Mouse (Mus musculus) embryonic facial prominence, embryonic 13.5 days (tissue): ENCODE results near the gene Eif2b3. TPM values are rescaled to one million over a fixed set of nuclear protein-coding genes. Genes with fewer than 3 reads are reported as not detected.

Experiments used
- ATAC-seq: fragments of 200-750 bp; cut with Nextera tagmentation; 2 replicates; pipeline ENCODE4 v1.8.0; 2017; ENCODE audit warnings: low read depth; ENCODE audit not compliant: insufficient number of reproducible peaks, insufficient read depth, low FRiP score, low TSS enrichment
- H3K27ac ChIP-seq: fragments of 300-500 bp; sonication (generic); 2 replicates; pipeline ENCODE4 v1.5.1; 2015; ENCODE audit warnings: moderate library complexity, mild to moderate bottlenecking, inconsistent platforms
- H3K27me3 ChIP-seq: fragments of 300-500 bp; sonication (generic); 2 replicates; pipeline ENCODE4 v1.6.1; 2015; ENCODE audit warnings: mild to moderate bottlenecking, inconsistent platforms
- H3K36me3 ChIP-seq: fragments of 300-500 bp; sonication (generic); 2 replicates; pipeline ENCODE4 v1.6.1; 2015; ENCODE audit warnings: mild to moderate bottlenecking, inconsistent platforms
- H3K4me1 ChIP-seq: fragments of 300-500 bp; sonication (generic); 2 replicates; pipeline ENCODE4 v1.6.1; 2015; ENCODE audit warnings: inconsistent platforms
- H3K4me2 ChIP-seq: fragments of 300-500 bp; sonication (generic); 2 replicates; pipeline ENCODE4 v1.6.1; 2015; ENCODE audit warnings: moderate library complexity, mild to moderate bottlenecking, inconsistent platforms
- H3K4me3 ChIP-seq: fragments of 300-500 bp; sonication (generic); 2 replicates; pipeline ENCODE4 v1.5.1; 2015; ENCODE audit warnings: mild to moderate bottlenecking, inconsistent platforms
- H3K9ac ChIP-seq: fragments of 300-500 bp; sonication (generic); 2 replicates; pipeline ENCODE4 v1.6.1; 2015; ENCODE audit warnings: mild to moderate bottlenecking, inconsistent platforms
- H3K9me3 ChIP-seq: fragments of 300-500 bp; sonication (generic); 2 replicates; pipeline ENCODE4 v1.6.1; 2016; ENCODE audit warnings: inconsistent platforms
- WGBS: fragments of 180-500 bp; shearing (Covaris S2); methylation state at CpG from one replicate; pipeline ENCODE4 v1.1.7; 2015; ENCODE audit warnings: mixed read lengths; 5-methylcytosine and 5-hydroxymethylcytosine counted together
- polyA plus RNA-seq: library from polyadenylated mRNA; unstranded; fragments of >200 nt; fragmentation: Nextera tagmentation; extraction: Ambion mirVana; gene quantifications from 2 replicates; pipeline ENCODE4 v1.2.1, GENCODE M21; 2015

Eif2b3 gene
- polyA plus RNA-seq, 1 experiment from 2014 or later: 45.7 TPM

DNA sequence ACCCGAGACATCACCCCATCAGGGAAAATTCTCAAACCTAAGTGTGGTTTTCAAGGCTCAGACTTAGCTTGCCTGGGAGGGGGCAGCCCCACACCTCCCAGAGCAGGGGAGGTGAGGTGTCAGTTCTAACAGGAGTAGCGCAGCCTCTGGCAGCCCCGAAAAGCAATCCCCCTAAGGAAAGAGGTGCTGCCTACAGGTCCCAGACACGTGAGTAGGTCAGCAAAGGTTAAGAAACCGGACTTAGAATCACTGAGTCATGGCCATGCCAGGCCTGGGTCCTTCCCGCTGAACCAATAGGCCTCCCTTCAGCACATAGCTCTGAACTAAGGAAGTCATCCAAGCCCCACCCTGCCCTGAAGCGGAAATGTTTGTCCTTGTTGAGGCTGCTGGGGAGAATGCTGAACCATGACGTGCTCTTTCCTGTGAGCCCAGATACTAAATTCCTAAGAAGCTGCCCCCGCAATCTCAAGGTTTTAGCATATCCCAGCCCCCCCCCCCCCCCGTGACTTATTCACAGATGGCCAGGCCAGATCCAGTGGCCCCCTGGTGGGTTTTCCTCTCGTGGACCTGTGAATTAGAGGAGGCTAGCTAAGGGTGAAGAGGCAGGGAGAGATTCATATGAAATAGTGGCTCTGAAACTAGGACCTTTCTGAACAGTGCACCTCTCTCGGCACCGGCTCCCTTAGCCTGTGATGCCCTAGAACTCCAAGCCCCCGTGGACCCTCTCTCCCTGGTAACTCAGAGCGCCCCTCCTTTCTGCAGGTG is 106.9 kb downstream of the Eif2b3 start:
- WGBS: 43% methylated on average over 15 of the region's 15 CpGs
- ATAC-seq: no peak
- 0 out of 2 replicates have a peak overlapping the region, but pooled peaks have one; percentile 25 for H3K4me2 ChIP-seq

DNA sequence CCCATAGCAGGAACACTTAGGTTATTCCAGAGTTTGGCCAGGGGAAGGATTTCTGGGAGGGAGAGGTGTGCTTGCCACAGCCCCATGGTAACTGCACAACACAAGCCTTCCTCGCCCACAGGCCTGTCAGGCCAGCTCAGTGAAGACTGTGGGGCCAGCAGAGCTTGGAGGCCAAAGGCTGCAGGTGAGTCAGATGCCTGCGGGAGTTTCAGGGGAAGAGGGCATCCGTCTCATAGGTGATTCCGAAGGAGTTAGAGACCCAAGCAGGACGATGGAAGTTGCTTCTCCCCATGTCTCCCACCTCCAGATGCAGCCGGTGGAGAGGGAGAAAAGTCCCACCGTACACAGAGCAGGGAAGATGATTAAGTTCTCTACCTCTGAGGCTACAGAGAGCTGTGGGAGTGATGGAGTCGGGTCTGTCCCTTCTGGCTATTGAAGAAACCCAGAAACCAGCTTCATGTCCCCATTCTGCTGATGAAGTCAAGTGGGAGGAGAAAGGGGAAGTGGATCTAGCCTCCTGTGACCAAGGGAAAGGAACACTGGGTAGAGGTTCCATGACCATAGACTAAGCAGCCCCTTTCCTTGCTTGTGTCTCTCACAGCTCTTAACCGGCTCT is 107.6 kb downstream of the Eif2b3 start, which contains the start of gene Tctex1d4:
Gene Tctex1d4 (plus strand): TSS at position 120 of the 616 bp plus-strand sequence.
- Histone ChIP-seq H3K27ac (peak within 1 kb of the TSS; percentile 86), H3K9me3 (no peaks in the 10 kb centered on the region), H3K27me3 (peaks cover 11% of the 10 kb centered on the region), H3K4me1 (peaks cover 23% of the 10 kb centered on the region), H3K4me3 (no peak within 1 kb of the TSS), H3K4me2 (peak within 1 kb of the TSS; percentile 25; the same call in 1 of the 2 replicates), H3K9ac (peak within 1 kb of the TSS; percentile 47), H3K36me3 (peaks cover 16% of the 10 kb centered on the region)
- WGBS: 85% methylated on average over 9 of the region's 9 CpGs
- no peak for ATAC-seq

More for the DNA sequence above, 106.9 kb downstream of the Eif2b3 start:
- Histone ChIP-seq H3K9ac (peak overlapping the region; percentile 47), H3K27ac (peak overlapping the region; percentile 86), H3K4me1 (peaks cover 25% of the 10 kb centered on the region), H3K27me3 (peaks cover 4% of the 10 kb centered on the region), H3K36me3 (peaks cover 16% of the 10 kb centered on the region), H3K4me3 (no peak overlapping the region), H3K9me3 (no peaks in the 10 kb centered on the region)

DNA sequence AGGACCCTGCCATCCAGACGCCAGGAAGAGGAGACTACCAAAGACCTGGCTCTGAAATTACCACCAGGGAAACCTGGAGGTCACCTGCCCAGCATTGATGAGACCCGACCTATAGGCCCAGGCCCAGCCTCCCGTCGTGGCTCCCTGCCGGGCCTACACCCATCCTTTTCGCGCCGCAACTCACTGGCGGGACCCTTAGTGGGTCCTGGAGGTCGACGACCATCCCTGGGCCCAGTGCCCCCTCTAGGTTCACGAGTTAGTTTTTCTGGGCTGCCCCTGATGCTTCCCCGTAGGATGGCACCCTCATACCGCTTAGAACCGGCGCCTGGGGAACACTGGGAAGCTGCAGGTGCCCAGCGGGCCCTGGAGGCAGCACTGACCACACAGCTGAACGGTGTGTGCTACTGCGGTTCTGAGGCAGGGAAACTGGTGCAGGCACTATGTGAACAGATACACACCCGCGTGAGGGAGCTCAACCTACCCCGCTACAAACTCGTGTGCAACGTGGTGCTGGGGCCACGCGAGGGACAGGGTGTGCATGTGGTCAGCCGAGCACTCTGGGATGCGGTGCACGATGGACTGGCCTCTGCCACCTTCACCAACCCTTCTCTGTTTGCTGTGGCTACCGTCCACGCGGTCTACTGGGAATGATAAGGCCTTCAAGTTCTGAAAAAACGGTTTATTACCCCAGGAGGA is 108.9 kb downstream of the Eif2b3 start:
- Histone ChIP-seq H3K9ac (no peak overlapping the region), H3K36me3 (peaks cover 16% of the 10 kb centered on the region), H3K4me2 (no peak overlapping the region), H3K4me1 (peaks cover 31% of the 10 kb centered on the region), H3K27me3 (peaks cover 24% of the 10 kb centered on the region), H3K9me3 (no peaks in the 10 kb centered on the region), H3K4me3 (no peak overlapping the region), H3K27ac (no peak overlapping the region)
- 89% methylated on average over 33 of the region's 33 CpGs for WGBS
- ATAC-seq: no peak

DNA sequence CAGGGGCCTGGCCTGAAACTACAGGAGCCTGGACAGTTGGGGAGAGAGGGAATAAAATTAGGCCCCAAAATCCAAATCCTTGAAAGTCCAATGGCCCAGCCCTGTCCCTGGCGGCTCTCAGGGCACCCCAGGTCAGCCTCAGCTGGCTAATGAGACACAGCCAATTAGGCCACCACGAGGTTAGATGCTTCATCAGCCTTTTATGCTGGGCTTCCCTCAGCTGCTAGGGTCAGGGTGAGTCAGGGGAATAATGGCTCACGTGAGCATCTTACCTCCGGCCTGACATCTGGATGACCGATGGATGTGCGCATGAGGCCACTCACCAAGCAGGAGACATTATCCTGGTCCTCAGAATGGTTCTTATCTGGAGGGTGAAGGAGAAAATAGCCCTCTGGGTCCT is 111.6 kb downstream of the Eif2b3 start:
- Histone ChIP-seq H3K4me2 (no peak overlapping the region), H3K4me3 (no peak overlapping the region), H3K36me3 (peaks cover 16% of the 10 kb centered on the region), H3K9ac (no peak overlapping the region), H3K27ac (no peak overlapping the region), H3K4me1 (peaks cover 22% of the 10 kb centered on the region), H3K9me3 (no peaks in the 10 kb centered on the region), H3K27me3 (peaks cover 29% of the 10 kb centered on the region)
- no peak for ATAC-seq
- whole genome bisulfite sequencing: 69% methylated on average over 6 of the region's 6 CpGs

DNA sequence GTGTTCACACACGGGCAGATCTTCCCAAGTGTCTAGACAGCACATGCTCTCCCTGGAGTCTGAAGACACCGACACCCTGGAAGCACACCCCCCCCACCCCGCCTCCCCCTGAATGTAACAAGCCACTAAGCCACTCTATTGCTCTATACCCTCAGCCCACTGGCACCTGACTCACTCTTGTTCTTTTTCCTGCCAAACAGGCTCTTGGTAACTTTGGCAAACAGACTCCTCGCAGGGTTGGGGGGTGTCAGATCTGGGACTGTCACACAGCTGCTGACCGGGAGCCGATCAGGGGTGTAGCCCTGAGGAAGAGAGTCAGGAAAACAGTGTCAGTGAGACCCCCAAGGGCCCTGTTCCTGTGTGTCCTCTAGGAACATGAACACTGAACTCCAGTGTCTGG is 112.0 kb downstream of the Eif2b3 start:
- H3K4me2 ChIP-seq: no peak overlapping the region
- no peak overlapping the region for H3K9ac ChIP-seq
- H3K4me3 ChIP-seq: no peak overlapping the region
- H3K36me3 ChIP-seq: peaks cover 16% of the 10 kb centered on the region
- H3K27me3 ChIP-seq: peaks cover 30% of the 10 kb centered on the region
- H3K4me1 ChIP-seq: peaks cover 18% of the 10 kb centered on the region
- no peak for ATAC-seq
- H3K9me3 ChIP-seq: no peaks in the 10 kb centered on the region
- 72% methylated on average over 6 of the region's 6 CpGs for WGBS
- H3K27ac ChIP-seq: no peak overlapping the region

DNA sequence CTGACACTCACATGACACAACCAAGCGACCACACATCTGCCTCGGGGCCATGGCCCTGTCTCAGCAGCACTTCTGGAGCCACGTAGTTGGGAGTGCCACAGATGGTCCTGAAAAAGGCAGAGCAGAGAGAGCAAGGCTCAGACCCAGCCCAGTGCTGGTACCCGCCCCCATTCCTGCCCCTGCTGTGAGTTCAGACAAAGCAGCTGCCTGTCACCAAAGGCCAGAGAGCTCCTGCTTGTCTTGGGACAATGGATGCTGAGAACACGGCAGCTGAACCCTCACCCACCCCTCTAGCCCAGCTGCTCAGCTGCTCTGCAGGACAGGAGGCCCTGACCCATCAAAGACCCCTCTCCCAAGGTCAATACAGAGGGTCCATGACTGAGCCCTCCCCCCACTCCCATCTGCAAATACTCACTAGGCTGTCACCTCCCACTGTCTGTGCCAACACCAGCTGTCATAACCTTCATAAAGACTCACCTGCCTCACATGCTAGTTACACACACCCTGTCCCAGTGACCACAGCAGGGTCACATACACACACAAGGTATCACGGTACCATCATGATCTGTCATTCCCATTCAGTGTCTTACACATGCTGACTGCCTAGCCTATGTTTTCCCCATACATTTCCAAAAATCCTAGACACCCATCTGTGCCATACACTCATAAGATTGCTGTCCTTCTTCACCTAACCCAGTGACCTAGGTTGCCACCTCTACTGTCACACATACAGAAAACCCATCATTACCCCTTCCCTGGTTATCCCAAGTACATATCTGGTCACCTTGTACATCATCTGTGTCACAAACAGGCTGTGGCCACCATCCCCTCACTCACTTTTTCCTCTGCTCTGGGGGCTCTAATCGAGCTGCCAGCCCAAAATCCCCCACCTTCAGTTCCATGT is 112.9 kb downstream of the Eif2b3 start:
- peaks cover 30% of the 10 kb centered on the region for H3K27me3 ChIP-seq
- no peaks in the 10 kb centered on the region for H3K9me3 ChIP-seq
- ATAC-seq: no peak
- H3K4me3 ChIP-seq: peak overlapping the region; percentile 76; the same call in 1 of the 2 replicates
- H3K9ac ChIP-seq: peak overlapping the region; percentile 84; the same call in 1 of the 2 replicates
- H3K4me2 ChIP-seq: peak overlapping the region; percentile 97
- 23% methylated on average over 7 of the region's 7 CpGs for WGBS
- no peak overlapping the region for H3K27ac ChIP-seq
- peaks cover 15% of the 10 kb centered on the region for H3K4me1 ChIP-seq
- peaks cover 16% of the 10 kb centered on the region for H3K36me3 ChIP-seq

DNA sequence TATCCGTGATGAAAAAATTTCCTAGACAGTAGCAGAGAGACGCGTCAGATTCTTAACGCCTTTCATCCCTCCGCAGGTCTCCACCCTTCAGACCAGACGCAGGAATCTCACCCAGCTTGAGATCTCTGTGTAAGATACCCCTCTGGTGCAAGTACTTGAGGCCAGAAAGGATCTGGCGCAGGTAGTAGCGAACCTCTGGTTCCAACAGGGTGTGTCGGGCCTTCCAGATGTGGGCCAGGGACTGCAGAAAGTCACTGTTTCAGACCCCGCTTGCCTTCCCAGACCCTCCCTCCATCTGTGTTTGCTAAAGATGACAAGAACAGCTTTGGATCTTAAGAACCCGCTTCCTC is 113.6 kb downstream of the Eif2b3 start:
- Histone ChIP-seq H3K9ac (peak overlapping the region; percentile 84), H3K4me3 (peak overlapping the region; percentile 76), H3K4me2 (peak overlapping the region; percentile 97), H3K36me3 (peaks cover 16% of the 10 kb centered on the region), H3K9me3 (no peaks in the 10 kb centered on the region), H3K27me3 (peaks cover 30% of the 10 kb centered on the region), H3K4me1 (peaks cover 15% of the 10 kb centered on the region), H3K27ac (no peak overlapping the region)
- no peak for ATAC-seq
- 11% methylated on average over 11 of the region's 11 CpGs for WGBS

DNA sequence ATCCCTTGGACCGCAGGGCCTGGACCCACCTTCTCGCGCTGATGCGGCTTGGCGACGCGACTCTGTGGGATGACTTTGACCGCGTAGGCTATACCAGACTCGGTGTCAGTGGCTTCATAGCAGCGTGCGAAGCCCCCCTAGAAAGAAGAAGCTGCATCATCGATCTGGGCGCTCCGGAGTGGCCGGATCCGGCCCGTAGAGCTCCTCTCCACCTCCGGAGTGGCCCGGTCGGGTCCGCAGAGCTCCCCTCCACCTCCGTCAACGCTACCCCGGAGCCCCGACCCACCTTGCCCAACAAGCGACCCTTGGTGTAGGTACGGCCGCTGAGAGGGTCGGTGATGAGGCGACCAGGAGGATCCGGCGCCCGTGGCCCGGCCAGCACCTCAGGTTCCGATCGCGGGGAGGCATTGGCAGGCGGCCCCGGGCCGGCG is 114.2 kb downstream of the Eif2b3 start:
- H3K27ac ChIP-seq: no peak overlapping the region

DNA sequence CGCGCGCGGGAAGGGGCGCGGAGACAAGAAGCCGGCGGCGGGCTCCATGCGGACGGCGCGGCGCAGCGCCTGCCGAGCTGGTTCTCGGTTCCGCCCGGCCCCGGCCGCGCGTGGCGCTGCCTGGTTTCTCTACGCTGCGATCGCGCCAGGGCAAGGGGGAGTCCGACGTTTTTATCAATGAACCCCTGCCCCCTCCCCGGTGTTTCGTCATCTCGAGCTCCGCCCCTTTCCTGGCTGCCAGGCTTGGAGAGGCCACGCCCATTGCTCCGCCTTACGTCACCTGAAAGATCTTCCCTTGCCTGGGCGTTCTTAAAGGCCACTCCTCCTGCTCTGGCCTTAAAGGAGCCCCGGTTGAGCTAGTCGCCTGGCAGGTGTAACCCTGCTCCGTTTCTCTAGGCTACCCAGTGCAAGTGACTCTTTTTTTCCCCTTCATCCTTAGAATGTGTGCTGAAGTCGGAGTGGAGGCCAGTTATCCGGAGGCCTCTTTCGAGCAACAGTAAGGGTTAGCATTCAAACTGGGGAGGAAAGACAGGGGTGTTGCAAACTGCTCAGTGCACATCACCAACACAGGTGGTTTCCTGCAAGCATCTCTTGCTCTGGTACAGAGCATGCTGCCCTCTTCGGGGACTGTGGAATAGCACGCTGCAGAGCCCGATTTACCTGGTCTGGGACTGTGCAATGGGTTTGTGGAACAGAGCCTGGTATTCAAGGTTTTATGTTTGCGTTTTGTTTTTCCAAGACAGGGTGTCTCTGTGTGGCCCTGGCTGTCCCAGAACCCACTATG is 114.8 kb downstream of the Eif2b3 start, which contains the start of gene Plk3:
Gene Plk3 (minus strand): TSS at position 147 of the 784 bp plus-strand sequence.
- Histone ChIP-seq H3K4me1 (peaks cover 15% of the 10 kb centered on the region), H3K36me3 (peaks cover 7% of the 10 kb centered on the region; the same call in 1 of the 2 replicates), H3K27me3 (peaks cover 30% of the 10 kb centered on the region), H3K9me3 (no peaks in the 10 kb centered on the region), H3K4me3 (peak within 1 kb of the TSS; percentile 76), H3K4me2 (peak within 1 kb of the TSS; percentile 97), H3K27ac (no peak within 1 kb of the TSS), H3K9ac (peak within 1 kb of the TSS; percentile 84)
- peak; percentile 82 for ATAC-seq
- 2% methylated on average over 39 of the region's 48 CpGs for WGBS

More for the DNA sequence above, 114.2 kb downstream of the Eif2b3 start:
- H3K9me3 ChIP-seq: no peaks in the 10 kb centered on the region
- peak overlapping the region; percentile 97 for H3K4me2 ChIP-seq
- peaks cover 13% of the 10 kb centered on the region for H3K36me3 ChIP-seq
- H3K27me3 ChIP-seq: peaks cover 30% of the 10 kb centered on the region
- H3K9ac ChIP-seq: peak overlapping the region; percentile 84
- H3K4me3 ChIP-seq: peak overlapping the region; percentile 76
- ATAC-seq: peak; percentile 53; the same call in 1 of the 2 replicates
- H3K4me1 ChIP-seq: peaks cover 15% of the 10 kb centered on the region
- WGBS: under 1% methylated on average over 42 of the region's 42 CpGs

DNA sequence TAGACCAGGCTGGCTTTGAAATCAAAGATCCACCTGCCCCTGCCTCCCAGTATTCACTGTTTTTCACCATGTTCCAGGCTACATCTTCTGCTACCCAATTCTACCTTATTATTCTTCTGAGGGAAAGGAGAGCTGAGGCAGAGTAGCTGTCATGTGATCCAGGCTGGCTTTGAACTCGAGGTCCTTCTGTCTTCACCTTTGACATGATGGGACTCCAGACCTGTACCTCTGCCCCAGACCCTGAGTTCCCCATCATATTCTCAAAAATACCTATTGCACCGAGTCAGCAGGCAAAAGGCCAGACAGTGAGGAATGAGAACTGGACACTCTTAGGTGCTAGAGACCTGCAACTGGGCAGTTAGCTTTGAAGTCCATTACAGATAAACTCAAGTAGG is 115.4 kb downstream of the Eif2b3 start:
- no peak overlapping the region for H3K9ac ChIP-seq
- H3K4me3 ChIP-seq: 0 out of 2 replicates have a peak overlapping the region, but pooled peaks have one; percentile 76
- no peak overlapping the region for H3K4me2 ChIP-seq
- H3K27ac ChIP-seq: no peak overlapping the region
- peaks cover 30% of the 10 kb centered on the region for H3K27me3 ChIP-seq
- peaks cover 15% of the 10 kb centered on the region for H3K4me1 ChIP-seq
- no peak for ATAC-seq
- peaks cover 5% of the 10 kb centered on the region; the same call in 1 of the 2 replicates for H3K36me3 ChIP-seq
- WGBS: 30% methylated on average over 2 of the region's 2 CpGs
- H3K9me3 ChIP-seq: no peaks in the 10 kb centered on the region
